Mouse (Mus musculus) ES-Bruce4 (cell line): Measurements from ENCODE around the gene Msantd3. TPM values are rescaled to one million over a fixed set of nuclear protein-coding genes. Genes with fewer than 3 reads are reported as not detected.

Source experiments
- H3K27ac ChIP-seq: 2 replicates; pipeline ENCODE4 v1.5.1; 2012; ENCODE audit warnings: low read length, inconsistent platforms; ENCODE audit not compliant: insufficient read depth
- H3K27me3 ChIP-seq: 2 replicates; pipeline ENCODE4 v1.6.1; 2012; ENCODE audit warnings: mild to moderate bottlenecking, low read length, inconsistent platforms; ENCODE audit not compliant: control insufficient read depth, poor library complexity, insufficient read depth, severe bottlenecking
- H3K36me3 ChIP-seq: 2 replicates; pipeline ENCODE4 v1.6.1; 2012; ENCODE audit warnings: inconsistent platforms, mild to moderate bottlenecking, low read length, moderate library complexity; ENCODE audit not compliant: control insufficient read depth, poor library complexity, insufficient read depth, severe bottlenecking
- H3K4me1 ChIP-seq: one replicate; pipeline ENCODE4 v1.8.1; 2011; ENCODE audit warnings: low read length; ENCODE audit not compliant: control insufficient read depth, insufficient read depth
- H3K4me3 ChIP-seq: 2 replicates; pipeline ENCODE4 v1.5.1; 2011; ENCODE audit warnings: low read depth, mild to moderate bottlenecking, low read length
- H3K9ac ChIP-seq: 2 replicates; pipeline ENCODE4 v1.6.1; 2012; ENCODE audit warnings: low read depth, mild to moderate bottlenecking, inconsistent platforms; ENCODE audit not compliant: poor library complexity, severe bottlenecking
- H3K9me3 ChIP-seq: replicated peaks from 2 replicates; pipeline ENCODE4 v1.6.1; 2012; ENCODE audit warnings: mild to moderate bottlenecking, low read length, inconsistent platforms; ENCODE audit not compliant: control insufficient read depth, poor library complexity, insufficient read depth, severe bottlenecking
- CTCF ChIP-seq: IDR thresholded peaks from one replicate; pipeline ENCODE4 v1.8.1; 2011; ENCODE audit warnings: low read depth, low read length
- EP300 ChIP-seq: IDR thresholded peaks from 2 replicates; pipeline ENCODE4 v1.6.1; 2011; ENCODE audit warnings: low read depth, low read length; ENCODE audit not compliant: insufficient read depth
- POLR2A ChIP-seq: IDR thresholded peaks from one replicate; pipeline ENCODE4 v1.8.1; 2011; ENCODE audit warnings: low read length; ENCODE audit not compliant: insufficient read depth
- polyA plus RNA-seq: library from polyadenylated mRNA; stranded (reverse); fragments of >200 nt; gene quantifications from 2 replicates; pipeline ENCODE4 v1.2.4, GENCODE M21; 2011; ENCODE audit warnings: low read depth; ENCODE audit not compliant: missing spikeins, insufficient read depth, insufficient read length

Gene Msantd3
- 29.2 and 34.9 TPM in 2 replicates for polyA plus RNA-seq

DNA sequence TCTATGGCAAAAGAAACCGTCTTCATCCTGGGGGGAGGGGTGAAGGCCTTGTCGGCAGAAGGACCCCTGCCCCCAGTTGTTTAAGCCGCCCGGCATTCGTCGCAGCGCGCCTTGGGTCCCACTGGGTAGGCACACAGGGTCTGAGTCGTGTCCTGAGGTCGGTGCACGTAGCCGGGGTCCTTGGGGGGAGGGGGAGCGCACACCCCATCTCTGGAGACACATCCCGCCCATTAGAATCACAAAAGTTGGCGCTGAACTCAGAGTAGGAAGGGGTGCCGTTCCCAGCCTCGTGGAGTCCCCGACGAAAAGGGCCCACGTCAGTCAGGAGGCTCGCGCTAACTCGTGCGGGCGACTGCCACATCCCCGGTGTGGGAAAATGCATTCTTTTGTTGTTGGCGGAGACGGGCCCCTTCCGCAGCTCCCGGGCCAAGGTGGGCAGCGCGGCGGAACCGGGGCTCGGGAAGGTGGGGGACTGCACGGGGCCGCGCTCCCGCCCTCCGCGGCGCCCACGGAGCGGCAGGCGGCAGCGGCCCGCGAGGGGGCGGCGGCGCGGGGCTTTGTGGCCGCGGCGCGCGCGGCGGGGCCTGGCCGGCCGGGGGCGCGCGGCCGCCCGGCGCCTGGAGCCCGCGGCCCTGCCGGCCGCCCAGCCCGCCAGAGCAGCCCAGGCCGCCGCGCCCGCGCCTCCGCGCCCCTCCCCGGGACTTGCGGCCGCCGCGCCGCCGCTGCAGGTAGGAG is at the start of gene Msantd3:
Gene Msantd3 (plus strand): TSS at position 95 of the 735 bp plus-strand sequence.
- no peaks in the 10 kb centered on the region for H3K27me3 ChIP-seq
- peaks cover 9% of the 10 kb centered on the region for H3K4me1 ChIP-seq
- TF ChIP-seq EP300 (peak; percentile 42; the same call in 1 of the 2 replicates), CTCF (no peak)
- peak within 1 kb of the TSS; percentile 100 for H3K9ac ChIP-seq
- no peaks in the 10 kb centered on the region for H3K36me3 ChIP-seq
- H3K4me3 ChIP-seq, result peak within 1 kb of the TSS; percentile 87
- H3K27ac ChIP-seq, result peak within 1 kb of the TSS; percentile 43
- H3K9me3 ChIP-seq, result no peaks in the 10 kb centered on the region

DNA sequence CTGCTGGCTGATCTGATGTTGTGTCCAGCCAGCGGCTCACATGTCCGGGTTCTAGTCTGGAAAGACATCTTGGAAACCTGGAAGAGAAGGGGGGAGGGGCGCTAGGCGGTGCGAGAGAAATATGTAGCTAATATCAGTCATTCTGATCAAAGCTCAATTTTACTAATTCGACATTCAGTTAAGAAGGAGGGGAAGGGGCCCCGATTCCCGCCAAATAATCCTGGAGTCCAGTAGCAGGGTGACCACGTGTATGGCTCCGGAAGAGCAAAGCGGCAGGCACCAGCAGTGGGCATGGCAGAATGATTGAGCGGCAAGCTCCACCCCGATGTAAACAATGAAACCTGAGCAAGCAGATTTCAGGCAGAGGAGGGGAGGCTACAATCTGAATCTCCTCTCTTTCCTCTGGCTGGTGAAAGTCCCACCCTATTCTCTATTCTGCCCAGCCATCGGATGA is 48.4 kb upstream of the Msantd3 start:
- Histone ChIP-seq H3K9ac (peak overlapping the region; percentile 69), H3K9me3 (no peaks in the 10 kb centered on the region), H3K27ac (no peak overlapping the region), H3K4me1 (no peaks in the 10 kb centered on the region), H3K27me3 (no peaks in the 10 kb centered on the region), H3K4me3 (peak overlapping the region; percentile 64), H3K36me3 (no peaks in the 10 kb centered on the region)
- TF ChIP-seq POLR2A, result peak; percentile 22
- no peak for TF ChIP-seq CTCF
- TF ChIP-seq EP300, result peak; percentile 56; the same call in 1 of the 2 replicates

DNA sequence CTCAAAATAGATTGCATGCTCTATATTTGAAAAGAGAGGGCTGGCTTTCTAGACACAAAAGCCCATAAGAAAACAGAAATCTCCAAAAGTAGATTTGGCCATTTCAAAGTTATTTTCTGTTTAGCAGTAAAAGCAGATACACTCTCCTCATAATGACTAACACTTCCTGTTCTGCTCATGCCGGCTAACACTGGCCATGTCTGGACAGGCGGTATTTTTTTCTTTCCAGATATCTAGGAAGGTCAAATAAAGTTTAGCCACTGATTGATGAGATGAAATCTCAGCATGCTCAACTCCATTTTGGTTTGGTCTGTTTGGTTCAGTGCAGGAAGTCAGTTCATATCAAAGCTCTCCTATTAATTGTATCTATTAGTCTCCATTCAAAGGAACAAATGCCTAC is 47.2 kb upstream of the Msantd3 start:
- no peak overlapping the region for H3K27ac ChIP-seq
- no peaks in the 10 kb centered on the region for H3K27me3 ChIP-seq
- no peak for TF ChIP-seq POLR2A
- no peaks in the 10 kb centered on the region for H3K4me1 ChIP-seq
- H3K4me3 ChIP-seq, result no peak overlapping the region
- no peaks in the 10 kb centered on the region for H3K9me3 ChIP-seq
- no peaks in the 10 kb centered on the region for H3K36me3 ChIP-seq
- no peak overlapping the region for H3K9ac ChIP-seq

DNA sequence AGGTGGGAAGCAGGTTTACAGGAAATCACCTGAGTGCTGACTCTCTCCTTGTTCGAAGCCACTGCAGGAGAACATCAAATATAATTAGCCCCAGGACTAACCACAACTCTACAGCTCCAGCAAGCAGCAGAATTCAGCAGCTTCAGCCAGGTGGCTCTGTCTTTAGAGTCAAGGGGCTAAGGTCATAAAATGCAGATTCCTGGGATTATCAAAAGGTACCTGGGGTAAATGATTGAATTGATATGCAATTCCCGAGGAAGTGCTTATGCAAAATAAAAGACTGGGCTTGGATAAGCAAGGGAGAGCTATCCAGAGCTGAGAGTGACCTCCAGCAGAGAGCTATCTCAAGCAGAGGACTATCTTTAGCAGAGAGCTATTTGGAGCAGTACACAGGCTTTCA is 28.9 kb upstream of the Msantd3 start:
- H3K36me3 ChIP-seq, result no peaks in the 10 kb centered on the region
- peaks cover 37% of the 10 kb centered on the region for H3K9me3 ChIP-seq
- TF ChIP-seq CTCF, result no peak
- TF ChIP-seq EP300, result no peak
- TF ChIP-seq POLR2A, result no peak
- no peaks in the 10 kb centered on the region for H3K4me1 ChIP-seq
- no peaks in the 10 kb centered on the region for H3K27me3 ChIP-seq
- no peak overlapping the region for H3K9ac ChIP-seq
- peak overlapping the region; percentile 45 for H3K27ac ChIP-seq
- no peak overlapping the region for H3K4me3 ChIP-seq

DNA sequence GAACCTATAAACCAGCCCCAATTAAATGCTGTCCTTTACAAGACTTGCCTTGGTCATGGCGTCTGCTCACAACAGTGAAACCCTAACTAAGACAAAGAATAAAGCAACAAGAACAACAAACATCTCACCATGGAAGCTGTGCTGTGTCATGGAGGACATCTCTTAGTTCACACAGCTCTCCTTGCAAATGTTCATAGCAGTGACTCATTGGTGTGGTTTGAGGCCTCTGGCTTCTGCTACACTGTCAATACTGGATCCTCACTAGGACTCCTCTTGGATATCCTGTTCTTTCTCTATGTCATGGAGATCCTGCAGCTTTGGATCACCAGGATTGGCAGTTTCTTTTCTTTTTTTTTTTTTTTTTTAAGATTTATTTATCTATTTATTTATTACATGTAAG is 10.2 kb upstream of the Msantd3 start:
- no peaks in the 10 kb centered on the region for H3K36me3 ChIP-seq
- peaks cover 13% of the 10 kb centered on the region for H3K9me3 ChIP-seq
- H3K27ac ChIP-seq, result no peak overlapping the region
- H3K27me3 ChIP-seq, result no peaks in the 10 kb centered on the region
- H3K4me3 ChIP-seq, result no peak overlapping the region
- no peak overlapping the region for H3K9ac ChIP-seq
- TF ChIP-seq POLR2A (no peak), EP300 (no peak), CTCF (no peak)
- peaks cover 2% of the 10 kb centered on the region for H3K4me1 ChIP-seq

DNA sequence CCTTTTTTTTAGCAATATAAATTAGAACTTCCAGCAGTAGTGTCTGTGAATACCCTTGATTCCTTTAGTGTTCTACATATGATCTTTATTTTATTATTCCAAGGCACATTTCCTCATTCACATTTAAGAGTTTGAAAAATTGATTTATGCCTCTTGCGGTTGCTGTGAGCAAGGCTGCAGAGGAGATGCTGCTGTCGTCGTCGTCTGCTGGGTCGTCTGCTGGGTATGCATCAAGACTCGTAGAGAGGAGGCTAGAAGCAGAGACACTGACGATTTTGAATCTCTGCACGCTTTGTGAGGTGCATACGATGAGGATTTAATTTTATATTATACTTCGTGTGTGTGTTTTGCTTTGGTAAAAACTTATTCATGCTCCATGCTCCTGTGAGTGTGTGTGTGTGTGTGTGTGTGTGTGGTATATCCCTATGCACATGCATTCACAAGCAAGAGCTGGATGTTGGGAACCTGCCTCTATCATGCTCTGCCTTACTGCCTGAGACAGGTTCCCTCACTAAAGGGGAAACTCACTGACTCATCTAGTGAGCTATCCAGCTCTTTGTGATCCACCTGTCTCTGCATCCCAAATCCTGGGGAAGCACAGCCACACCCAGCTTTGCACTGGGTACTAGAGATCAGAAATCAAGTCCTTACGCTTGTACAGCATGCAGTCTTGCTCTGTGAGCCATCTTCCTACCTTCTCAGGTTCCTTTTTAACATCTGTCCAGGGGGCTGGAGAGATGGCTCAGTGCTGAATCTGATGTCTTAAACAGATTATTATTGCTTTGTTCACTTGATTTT is 7.7 kb upstream of the Msantd3 start:
- no peak overlapping the region for H3K4me3 ChIP-seq
- H3K4me1 ChIP-seq, result peaks cover 2% of the 10 kb centered on the region
- peak overlapping the region; percentile 8; the same call in 1 of the 2 replicates for H3K27ac ChIP-seq
- H3K9ac ChIP-seq, result no peak overlapping the region
- H3K27me3 ChIP-seq, result no peaks in the 10 kb centered on the region
- H3K36me3 ChIP-seq, result no peaks in the 10 kb centered on the region
- H3K9me3 ChIP-seq, result peaks cover 13% of the 10 kb centered on the region
- TF ChIP-seq CTCF (no peak), POLR2A (no peak), EP300 (no peak)
